Mouse (Mus musculus) forebrain, postnatal 0 days (tissue): ENCODE measurements around the gene Tecpr1. TPM values are rescaled to one million over a fixed set of nuclear protein-coding genes. Genes with fewer than 3 reads are reported as not detected.

Experiments used
- ATAC-seq: fragments of 200-750 bp; cut with Nextera tagmentation; 2 replicates; pipeline ENCODE4 v1.8.0; 2017; ENCODE audit warnings: mild to moderate bottlenecking, moderate library complexity
- DNase-seq: peaks from one replicate; pipeline ENCODE4 v3.0.0-alpha.2; 2015
- H3K27ac ChIP-seq: fragments of 300-500 bp; sonication (generic); 2 replicates; pipeline ENCODE4 v1.5.1; 2014; ENCODE audit warnings: low read depth, mild to moderate bottlenecking, antibody characterized with exemption, low read length, moderate library complexity, mixed read lengths
- H3K27me3 ChIP-seq: fragments of 300-500 bp; sonication (generic); 2 replicates; pipeline ENCODE4 v1.6.1; 2014; ENCODE audit warnings: mild to moderate bottlenecking, low read length, mixed read lengths; ENCODE audit not compliant: insufficient read depth
- H3K36me3 ChIP-seq: fragments of 300-500 bp; sonication (generic); 2 replicates; pipeline ENCODE4 v1.6.1; 2014; ENCODE audit warnings: mild to moderate bottlenecking, moderate library complexity; ENCODE audit not compliant: insufficient read depth
- H3K4me1 ChIP-seq: fragments of 300-500 bp; sonication (generic); 2 replicates; pipeline ENCODE4 v1.6.1; 2014; ENCODE audit warnings: antibody characterized with exemption; ENCODE audit not compliant: insufficient read depth
- H3K4me2 ChIP-seq: fragments of 300-500 bp; sonication (generic); 2 replicates; pipeline ENCODE4 v1.6.1; 2014; ENCODE audit warnings: low read depth, mild to moderate bottlenecking, moderate library complexity
- H3K4me3 ChIP-seq: fragments of 300-500 bp; sonication (generic); 2 replicates; pipeline ENCODE4 v1.5.1; 2014; ENCODE audit warnings: low read depth, low read length, mixed read lengths
- H3K9ac ChIP-seq: fragments of 300-500 bp; sonication (generic); 2 replicates; pipeline ENCODE4 v1.6.1; 2014; ENCODE audit warnings: mild to moderate bottlenecking
- H3K9me3 ChIP-seq: fragments of 300-500 bp; sonication (generic); 2 replicates; pipeline ENCODE4 v1.6.1; 2016; ENCODE audit warnings: low read length
- CTCF ChIP-seq: sonication (generic); IDR thresholded peaks from 2 replicates; pipeline ENCODE4 v1.5.1; 2016; ENCODE audit warnings: antibody characterized with exemption, control low read depth, low read depth
- WGBS: fragments of 180-500 bp; shearing (Covaris S2); extraction: QIAGEN DNeasy Blood & Tissue Kit; methylation state at CpG from one replicate; pipeline ENCODE4 v1.1.7; 2014; 5-methylcytosine and 5-hydroxymethylcytosine counted together
- polyA plus RNA-seq: library from polyadenylated mRNA; unstranded; fragments of >200 nt; fragmentation: Nextera tagmentation; extraction: Ambion mirVana; gene quantifications from 2 replicates; pipeline ENCODE4 v1.2.1, GENCODE M21; 2015
- total RNA-seq: library from RNA; depleted of rRNA; stranded (reverse); fragments of >200 nt; gene quantifications from 2 replicates; pipeline ENCODE4 v1.2.3, GENCODE M21; 2014

The Tecpr1 gene
- total and polyA plus RNA-seq, 2 experiments from 2014 or later: 32.7 to 57.7 TPM

- ATAC-seq (no peak), DNase-seq (no peak)
- Histone ChIP-seq H3K27me3 (no peaks in the 10 kb centered on the region), H3K4me1 (no peaks in the 10 kb centered on the region), H3K9ac (no peak within 1 kb of the TSS), H3K4me3 (no peak within 1 kb of the TSS), H3K27ac (no peak within 1 kb of the TSS), H3K4me2 (no peak within 1 kb of the TSS), H3K9me3 (no peaks in the 10 kb centered on the region), H3K36me3 (no peaks in the 10 kb centered on the region)
- WGBS: 91% methylated on average over 7 of the region's 7 CpGs
- TF ChIP-seq CTCF: no peak
These were observed 20.6 kb upstream of the Tecpr1 start, which contains the start of gene Bri3 for GRCm38 (mm10) chr5:144243901-144244487. Bri3 (plus strand) TSS chr5:144244437.

DNA sequence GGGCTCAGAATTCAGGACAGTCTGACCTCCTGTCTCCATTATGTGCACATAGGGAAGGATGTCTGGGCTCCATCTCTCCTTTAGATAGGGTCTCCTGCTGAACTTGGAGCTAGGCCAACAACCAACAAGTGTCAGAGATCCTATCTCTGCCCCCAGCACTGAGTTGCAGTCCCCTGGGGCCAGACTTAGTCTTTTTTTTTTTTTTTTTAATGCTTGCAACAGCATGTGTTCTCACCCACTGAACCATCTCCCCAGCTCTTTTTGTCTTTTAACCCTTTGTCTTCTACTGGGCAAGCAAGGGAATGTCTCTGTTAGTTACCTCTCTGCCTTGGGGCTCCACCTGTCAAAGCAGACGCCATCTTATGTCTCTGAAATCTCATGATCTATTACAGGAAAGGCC is 15.6 kb upstream of the Tecpr1 start:
- WGBS: 78% methylated on average over 1 of the region's 1 CpGs
- H3K4me1 ChIP-seq: no peaks in the 10 kb centered on the region
- no peaks in the 10 kb centered on the region for H3K9me3 ChIP-seq
- ATAC-seq (no peak), DNase-seq (no peak)
- no peak overlapping the region for H3K9ac ChIP-seq
- no peak overlapping the region for H3K4me2 ChIP-seq
- no peak for TF ChIP-seq CTCF
- no peaks in the 10 kb centered on the region for H3K27me3 ChIP-seq
- H3K4me3 ChIP-seq: no peak overlapping the region
- no peak overlapping the region for H3K27ac ChIP-seq
- no peaks in the 10 kb centered on the region for H3K36me3 ChIP-seq

- Histone ChIP-seq H3K9me3 (no peaks in the 10 kb centered on the region), H3K4me3 (no peak overlapping the region), H3K4me2 (no peak overlapping the region), H3K27me3 (no peaks in the 10 kb centered on the region), H3K4me1 (no peaks in the 10 kb centered on the region), H3K36me3 (no peaks in the 10 kb centered on the region), H3K27ac (no peak overlapping the region), H3K9ac (no peak overlapping the region)
- ATAC-seq (no peak), DNase-seq (no peak)
- no peak for TF ChIP-seq CTCF
- WGBS: 60% methylated on average over 7 of the region's 7 CpGs
These were observed 11.3 kb upstream of the Tecpr1 start for GRCm38 (mm10) chr5:144234714-144235113.

DNA sequence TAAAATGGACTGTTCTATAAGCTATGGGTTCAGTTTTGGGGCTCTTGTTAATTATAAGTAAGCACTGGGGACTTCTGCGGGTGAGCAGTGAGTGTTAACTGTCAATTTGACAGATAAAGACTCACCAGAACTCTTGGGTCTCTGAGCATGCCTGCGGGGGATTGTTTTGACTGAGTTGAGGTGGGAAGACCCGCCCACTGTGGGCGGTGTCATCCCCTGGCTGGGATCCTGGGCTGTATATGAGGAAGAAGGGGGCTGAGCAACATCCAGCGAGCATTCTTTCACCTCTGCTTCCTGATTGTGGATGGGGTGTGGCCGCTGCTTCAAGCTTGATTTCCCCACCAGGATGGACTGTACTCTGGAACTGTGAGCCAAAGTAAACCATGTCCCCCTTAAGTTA is 10.8 kb upstream of the Tecpr1 start:
- ATAC-seq (no peak), DNase-seq (no peak)
- H3K27ac ChIP-seq: no peak overlapping the region
- H3K4me3 ChIP-seq: no peak overlapping the region
- no peak overlapping the region for H3K9ac ChIP-seq
- no peak overlapping the region for H3K4me2 ChIP-seq
- TF ChIP-seq CTCF: no peak
- no peaks in the 10 kb centered on the region for H3K9me3 ChIP-seq
- no peaks in the 10 kb centered on the region for H3K4me1 ChIP-seq
- 74% methylated on average over 6 of the region's 6 CpGs for WGBS
- H3K36me3 ChIP-seq: no peaks in the 10 kb centered on the region
- no peaks in the 10 kb centered on the region for H3K27me3 ChIP-seq

GRCm38 (mm10) chr5:144232531-144232930 is 9.1 kb upstream of the Tecpr1 start:
- Histone ChIP-seq H3K4me1 (no peaks in the 10 kb centered on the region), H3K4me3 (no peak overlapping the region), H3K27ac (no peak overlapping the region), H3K4me2 (no peak overlapping the region), H3K9me3 (no peaks in the 10 kb centered on the region), H3K9ac (no peak overlapping the region), H3K27me3 (no peaks in the 10 kb centered on the region), H3K36me3 (no peaks in the 10 kb centered on the region)
- ATAC-seq: no peak
- TF ChIP-seq CTCF: no peak
- no peak for DNase-seq
- WGBS: 89% methylated on average over 5 of the region's 5 CpGs

GRCm38 (mm10) chr5:144231410-144231809 is 8.0 kb upstream of the Tecpr1 start:
- Histone ChIP-seq H3K4me3 (no peak overlapping the region), H3K9me3 (no peaks in the 10 kb centered on the region), H3K9ac (no peak overlapping the region), H3K27ac (no peak overlapping the region), H3K4me1 (no peaks in the 10 kb centered on the region), H3K27me3 (no peaks in the 10 kb centered on the region), H3K4me2 (no peak overlapping the region), H3K36me3 (no peaks in the 10 kb centered on the region)
- ATAC-seq (no peak), DNase-seq (no peak)
- whole genome bisulfite sequencing: 56% methylated on average over 1 of the region's 1 CpGs
- TF ChIP-seq CTCF: peak; percentile 41

DNA sequence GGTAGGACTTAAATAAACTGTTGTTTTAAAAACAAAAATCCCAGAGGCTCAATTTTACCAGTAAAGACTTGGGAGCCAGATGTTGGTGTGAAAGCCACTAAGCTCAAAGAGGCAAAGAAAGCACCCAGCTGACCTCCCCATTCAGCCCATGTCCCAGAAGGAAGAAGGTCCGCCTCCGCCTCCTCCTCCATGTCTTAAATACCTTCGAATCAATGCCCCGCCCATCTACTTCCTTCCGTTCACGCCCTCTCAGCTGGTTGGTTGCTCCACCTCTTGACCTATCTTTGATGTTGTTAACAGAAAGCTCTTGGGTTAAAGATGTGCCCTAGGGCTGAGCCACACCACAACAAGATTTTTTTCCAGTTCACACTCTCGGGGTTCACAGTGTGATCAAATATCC is 6.8 kb upstream of the Tecpr1 start:
- Histone ChIP-seq H3K9ac (no peak overlapping the region), H3K9me3 (no peaks in the 10 kb centered on the region), H3K4me2 (no peak overlapping the region), H3K27me3 (no peaks in the 10 kb centered on the region), H3K4me3 (no peak overlapping the region), H3K4me1 (no peaks in the 10 kb centered on the region), H3K36me3 (no peaks in the 10 kb centered on the region), H3K27ac (no peak overlapping the region)
- 90% methylated on average over 7 of the region's 7 CpGs for WGBS
- ATAC-seq (no peak), DNase-seq (no peak)
- TF ChIP-seq CTCF: no peak
